Mouse (Mus musculus): ENCODE measurements around the gene Olfr222. TPM values are rescaled to one million over a fixed set of nuclear protein-coding genes. Genes with fewer than 3 reads are reported as not detected.

Gene Olfr222
- polyA plus RNA-seq, 1 experiment from 2014 or later = not detected

- Histone ChIP-seq H3K4me1 (ENCODE audit: control insufficient read depth, insufficient read depth, low read length) (no peaks in the 10 kb centered on the region), H3K4me2 (ENCODE audit: low read depth, severe bottlenecking) (no peak overlapping the region), H3K4me3 (ENCODE audit: low read depth, low read length) (no peak overlapping the region), H3K27me3 (ENCODE audit: control insufficient read depth, insufficient read depth, low read length) (no peaks in the 10 kb centered on the region), H3K9ac (ENCODE audit: low read length) (no peak overlapping the region), H3K9me3 (ENCODE audit: control insufficient read depth, low read length) (no peaks in the 10 kb centered on the region), H3K27ac (replicated peaks; ENCODE audit: low read depth, low read length) (no peak overlapping the region), H3K36me3 (ENCODE audit: control insufficient read depth, insufficient read depth, low read length) (no peaks in the 10 kb centered on the region)
- ATAC-seq (ENCODE audit: insufficient number of reproducible peaks, low FRiP score, low TSS enrichment, low read depth) (no peak), DNase-seq (ENCODE audit: low spot score) (peak; percentile 32)
- WGBS = 71% methylated on average over 16 of the region's 16 CpGs
Observed at GRCm38 (mm10) chr11:59537218-59538130, 38.6 kb downstream of the Olfr222 start.

- Histone ChIP-seq H3K4me2 (ENCODE audit: low read depth, severe bottlenecking) (no peak overlapping the region), H3K27ac (replicated peaks; ENCODE audit: low read depth, low read length) (no peak overlapping the region), H3K4me3 (ENCODE audit: low read depth, low read length) (no peak overlapping the region), H3K9me3 (ENCODE audit: control insufficient read depth, low read length) (no peaks in the 10 kb centered on the region), H3K9ac (ENCODE audit: low read length) (no peak overlapping the region), H3K4me1 (ENCODE audit: control insufficient read depth, insufficient read depth, low read length) (no peaks in the 10 kb centered on the region; the same call in 1 of the 2 replicates), H3K27me3 (ENCODE audit: control insufficient read depth, insufficient read depth, low read length) (no peaks in the 10 kb centered on the region), H3K36me3 (ENCODE audit: control insufficient read depth, insufficient read depth, low read length) (no peaks in the 10 kb centered on the region)
- 72% methylated on average over 5 of the region's 5 CpGs for WGBS
- DNase-seq (ENCODE audit: low spot score) (no peak), ATAC-seq (ENCODE audit: insufficient number of reproducible peaks, low FRiP score, low TSS enrichment, low read depth) (no peak)
Observed at GRCm38 (mm10) chr11:59531562-59531961, 44.5 kb downstream of the Olfr222 start.

GRCm38 (mm10) chr11:59530870-59531535 lies 45.0 kb downstream of the Olfr222 start:
- H3K27me3 ChIP-seq (ENCODE audit: control insufficient read depth, insufficient read depth, low read length) = no peaks in the 10 kb centered on the region
- no peaks in the 10 kb centered on the region for H3K9me3 ChIP-seq (ENCODE audit: control insufficient read depth, low read length)
- no peak overlapping the region for H3K4me2 ChIP-seq (ENCODE audit: low read depth, severe bottlenecking)
- no peak overlapping the region for H3K4me3 ChIP-seq (ENCODE audit: low read depth, low read length)
- DNase-seq (ENCODE audit: low spot score) (peak; percentile 37), ATAC-seq (ENCODE audit: insufficient number of reproducible peaks, low FRiP score, low TSS enrichment, low read depth) (no peak)
- no peaks in the 10 kb centered on the region; the same call in 1 of the 2 replicates for H3K4me1 ChIP-seq (ENCODE audit: control insufficient read depth, insufficient read depth, low read length)
- WGBS = 71% methylated on average over 6 of the region's 6 CpGs
- no peak overlapping the region for H3K27ac ChIP-seq (replicated peaks; ENCODE audit: low read depth, low read length)
- H3K36me3 ChIP-seq (ENCODE audit: control insufficient read depth, insufficient read depth, low read length) = no peaks in the 10 kb centered on the region
- no peak overlapping the region for H3K9ac ChIP-seq (ENCODE audit: low read length)

GRCm38 (mm10) chr11:59530221-59530620 lies 45.8 kb downstream of the Olfr222 start:
- Histone ChIP-seq H3K4me3 (ENCODE audit: low read depth, low read length) (no peak overlapping the region), H3K9me3 (ENCODE audit: control insufficient read depth, low read length) (no peaks in the 10 kb centered on the region), H3K27ac (replicated peaks; ENCODE audit: low read depth, low read length) (no peak overlapping the region), H3K4me2 (ENCODE audit: low read depth, severe bottlenecking) (no peak overlapping the region), H3K36me3 (ENCODE audit: control insufficient read depth, insufficient read depth, low read length) (no peaks in the 10 kb centered on the region), H3K4me1 (ENCODE audit: control insufficient read depth, insufficient read depth, low read length) (no peaks in the 10 kb centered on the region; the same call in 1 of the 2 replicates), H3K27me3 (ENCODE audit: control insufficient read depth, insufficient read depth, low read length) (no peaks in the 10 kb centered on the region), H3K9ac (ENCODE audit: low read length) (no peak overlapping the region)
- ATAC-seq (ENCODE audit: insufficient number of reproducible peaks, low FRiP score, low TSS enrichment, low read depth) (no peak), DNase-seq (ENCODE audit: low spot score) (no peak)
- 92% methylated on average over 5 of the region's 5 CpGs for WGBS

- no peak within 1 kb of the TSS for H3K4me2 ChIP-seq (ENCODE audit: low read depth, severe bottlenecking)
- no peaks in the 10 kb centered on the region; the same call in 1 of the 2 replicates for H3K4me1 ChIP-seq (ENCODE audit: control insufficient read depth, insufficient read depth, low read length)
- H3K27ac ChIP-seq (replicated peaks; ENCODE audit: low read depth, low read length) = no peak within 1 kb of the TSS
- ATAC-seq (ENCODE audit: insufficient number of reproducible peaks, low FRiP score, low TSS enrichment, low read depth) (no peak), DNase-seq (ENCODE audit: low spot score) (no peak)
- H3K27me3 ChIP-seq (ENCODE audit: control insufficient read depth, insufficient read depth, low read length) = no peaks in the 10 kb centered on the region
- H3K36me3 ChIP-seq (ENCODE audit: control insufficient read depth, insufficient read depth, low read length) = no peaks in the 10 kb centered on the region
- no peak within 1 kb of the TSS for H3K9ac ChIP-seq (ENCODE audit: low read length)
- H3K4me3 ChIP-seq (ENCODE audit: low read depth, low read length) = no peak within 1 kb of the TSS
- WGBS = 52% methylated on average over 8 of the region's 8 CpGs
- no peaks in the 10 kb centered on the region; the same call in 1 of the 2 replicates for H3K9me3 ChIP-seq (ENCODE audit: control insufficient read depth, low read length)
Observed at GRCm38 (mm10) chr11:59526472-59527080, 49.5 kb downstream of the Olfr222 start, which contains the start of gene Zkscan17. TSS of gene Zkscan17 (minus strand) at chr11:59526751.

- WGBS = 10% methylated on average over 10 of the region's 10 CpGs
Observed at GRCm38 (mm10) chr11:59525237-59525636, 50.8 kb downstream of the Olfr222 start.

GRCm38 (mm10) chr11:59524150-59524549 lies 51.9 kb downstream of the Olfr222 start:
- DNase-seq (ENCODE audit: low spot score) (no peak), ATAC-seq (ENCODE audit: insufficient number of reproducible peaks, low FRiP score, low TSS enrichment, low read depth) (no peak)
- Histone ChIP-seq H3K36me3 (ENCODE audit: control insufficient read depth, insufficient read depth, low read length) (no peaks in the 10 kb centered on the region), H3K27me3 (ENCODE audit: control insufficient read depth, insufficient read depth, low read length) (no peaks in the 10 kb centered on the region), H3K4me1 (ENCODE audit: control insufficient read depth, insufficient read depth, low read length) (no peaks in the 10 kb centered on the region), H3K4me3 (ENCODE audit: low read depth, low read length) (no peak overlapping the region), H3K4me2 (ENCODE audit: low read depth, severe bottlenecking) (no peak overlapping the region), H3K9ac (ENCODE audit: low read length) (no peak overlapping the region), H3K9me3 (ENCODE audit: control insufficient read depth, low read length) (no peaks in the 10 kb centered on the region; the same call in 1 of the 2 replicates), H3K27ac (replicated peaks; ENCODE audit: low read depth, low read length) (no peak overlapping the region)
- 97% methylated on average over 2 of the region's 2 CpGs for WGBS

More at GRCm38 (mm10) chr11:59525237-59525636, 50.8 kb downstream of the Olfr222 start:
- H3K4me2 ChIP-seq (ENCODE audit: low read depth, severe bottlenecking) = no peak overlapping the region
- no peak overlapping the region for H3K27ac ChIP-seq (replicated peaks; ENCODE audit: low read depth, low read length)
- DNase-seq (ENCODE audit: low spot score) (peak; percentile 78), ATAC-seq (ENCODE audit: insufficient number of reproducible peaks, low FRiP score, low TSS enrichment, low read depth) (no peak)
- no peak overlapping the region for H3K9ac ChIP-seq (ENCODE audit: low read length)
- H3K9me3 ChIP-seq (ENCODE audit: control insufficient read depth, low read length) = no peaks in the 10 kb centered on the region; the same call in 1 of the 2 replicates
- no peak overlapping the region for H3K4me3 ChIP-seq (ENCODE audit: low read depth, low read length)
- H3K27me3 ChIP-seq (ENCODE audit: control insufficient read depth, insufficient read depth, low read length) = no peaks in the 10 kb centered on the region
- H3K4me1 ChIP-seq (ENCODE audit: control insufficient read depth, insufficient read depth, low read length) = no peaks in the 10 kb centered on the region
- H3K36me3 ChIP-seq (ENCODE audit: control insufficient read depth, insufficient read depth, low read length) = no peaks in the 10 kb centered on the region

Measured in limb, embryonic 11.5 days (tissue).